Mouse (Mus musculus) heart, postnatal 0 days (tissue): Measurements from ENCODE around the gene Tdrd9.

Experiments
- CTCF ChIP-seq: IDR thresholded peaks from 2 replicates; pipeline ENCODE4 v1.5.1; 2016; ENCODE audit warnings: antibody characterized with exemption, control low read depth, low read depth
- EP300 ChIP-seq: IDR thresholded peaks from 2 replicates; pipeline ENCODE4 v1.6.1; 2016; ENCODE audit warnings: antibody characterized with exemption, low read depth

- TF ChIP-seq CTCF = no peak
- no peak for TF ChIP-seq EP300
Observed at GRCm38 (mm10) chr12:112104890-112105289, 133.5 kb downstream of the Tdrd9 start.
